Mouse (Mus musculus) frontal cortex, postnatal 14 days (tissue): Measurements from ENCODE around the gene Map3k12.

Experiments
- DNase-seq, 2 experiments: peaks; one replicate each; pipeline ENCODE4 v3.0.0; 2022; ENCODE audit warnings: low spot score in 2 of 2

Gene Map3k12

DNA sequence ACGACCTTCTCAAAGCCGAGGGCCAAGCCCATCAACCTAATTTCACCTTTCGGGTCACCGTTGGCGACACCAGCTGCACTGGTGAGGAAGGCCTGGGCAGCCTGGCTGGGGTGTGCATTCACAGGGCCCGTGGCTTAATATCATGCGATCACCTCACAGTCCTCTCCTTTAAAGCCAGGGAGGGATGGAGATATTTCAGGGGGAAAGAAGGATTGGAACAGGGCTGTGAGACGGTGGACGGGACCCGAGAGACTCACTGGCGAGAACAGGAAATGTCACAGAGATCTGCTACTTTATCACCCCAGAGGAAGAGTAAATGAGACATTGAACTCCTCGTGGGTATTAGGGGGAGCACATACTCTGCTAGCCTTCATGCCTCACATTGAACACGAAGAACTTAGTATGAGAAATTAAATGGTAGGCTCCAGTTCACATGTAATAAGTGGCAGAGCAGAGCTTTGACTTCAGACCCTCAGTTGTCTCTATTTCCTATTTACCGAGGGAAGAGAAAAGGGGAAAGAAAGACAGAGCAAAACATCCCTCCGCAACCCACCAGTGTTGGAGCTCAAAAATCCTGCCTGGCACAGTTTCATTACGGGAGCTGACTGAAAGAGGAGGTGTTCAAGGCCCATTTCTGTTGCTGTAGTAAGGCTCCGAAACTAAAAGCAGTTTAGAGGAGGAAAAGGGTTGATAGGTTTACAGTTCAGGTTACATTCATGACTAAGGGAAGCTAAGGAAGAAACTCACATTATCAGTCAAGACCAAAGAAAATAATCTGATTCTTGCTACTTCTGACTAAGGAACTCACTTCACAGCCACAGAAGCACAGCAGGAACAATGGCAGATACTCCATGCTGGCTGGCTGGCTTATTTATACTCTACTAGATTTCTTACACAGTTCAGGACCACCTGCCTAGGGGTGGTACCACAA lies 2.6 kb upstream of the Map3k12 start:
- DNase-seq: no peak

DNA sequence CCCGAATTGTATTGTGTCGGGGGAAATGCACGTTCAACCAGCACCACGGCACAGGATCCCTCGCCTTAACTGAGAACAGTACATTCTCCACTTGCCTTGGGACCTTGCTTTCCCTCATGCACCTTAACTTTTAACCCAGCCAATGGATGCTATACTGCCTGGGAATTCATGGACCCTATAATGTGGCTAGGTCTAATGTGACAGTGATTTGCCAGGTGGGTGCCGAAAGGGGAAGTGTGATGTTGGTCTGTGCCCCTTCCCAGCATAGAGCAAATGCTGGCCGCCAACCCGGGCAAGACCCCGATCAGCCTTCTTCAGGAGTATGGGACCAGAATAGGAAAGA lies 2.0 kb upstream of the Map3k12 start:
- DNase-seq: no peak

DNA sequence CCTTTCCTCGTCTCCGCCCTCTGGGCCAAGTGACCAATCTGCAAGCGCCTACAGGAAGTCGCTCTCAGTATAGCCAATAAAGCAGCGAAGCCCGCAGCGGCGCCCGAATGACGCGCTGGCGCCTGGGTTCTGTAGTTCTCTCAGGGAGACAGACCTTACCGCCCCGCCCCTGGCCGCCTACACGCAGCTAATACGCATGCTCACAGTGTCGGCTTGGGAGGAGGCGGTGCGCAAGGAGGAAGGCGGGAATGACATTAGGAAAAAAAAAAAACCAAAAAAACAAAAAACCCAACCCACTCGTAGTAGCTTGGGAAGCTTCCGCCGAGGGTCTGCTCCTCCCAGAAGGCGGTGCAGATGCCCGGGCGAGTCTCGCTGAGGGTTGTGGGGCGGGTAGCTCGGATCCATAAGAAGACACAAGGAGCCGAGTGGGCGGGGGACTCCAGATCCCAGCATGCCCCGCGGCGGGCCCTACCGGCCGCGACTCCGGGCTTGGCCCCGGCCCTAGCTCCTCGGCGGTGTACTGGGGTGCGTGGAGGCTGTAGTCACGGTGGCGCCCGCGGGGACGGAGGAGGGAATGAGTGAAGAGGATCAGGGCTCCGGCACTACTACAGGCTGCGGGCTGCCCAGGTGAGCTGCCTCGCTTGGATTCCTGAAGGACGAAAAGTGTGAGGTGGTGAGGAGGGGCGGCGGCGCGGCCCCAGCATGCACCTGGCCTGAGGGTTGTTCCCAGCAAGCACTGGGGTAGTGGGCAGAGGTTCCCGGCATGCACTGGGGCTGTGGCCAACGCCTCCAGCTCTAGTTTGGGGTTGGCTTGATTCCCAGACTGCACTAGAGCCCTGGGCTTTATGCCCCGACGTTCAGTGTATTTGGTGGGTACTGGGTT lies 1.4 kb upstream of the Map3k12 start, which contains the start of gene Tarbp2:
Tarbp2 (plus strand) TSS at position 217 of the 883 bp plus-strand sequence.
- peak; percentile 100 for DNase-seq

DNA sequence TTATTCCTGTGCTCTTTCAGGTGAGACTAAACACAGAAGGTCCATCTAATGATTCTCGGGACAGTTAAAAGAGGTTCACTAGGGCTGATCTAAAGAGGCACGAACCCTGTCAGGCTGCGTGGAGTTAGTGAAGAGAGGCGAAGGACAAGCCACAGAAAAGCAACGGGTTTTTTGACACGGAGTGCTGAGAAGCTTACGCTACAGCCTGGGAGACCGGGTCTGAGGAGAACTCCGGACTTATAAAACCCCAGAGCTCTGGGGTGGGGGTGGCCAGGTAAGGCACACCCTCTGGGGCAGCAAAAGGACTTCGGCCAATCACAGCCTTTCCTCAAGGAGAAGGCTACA lies 739 bp upstream of the Map3k12 start:
- DNase-seq: no peak

DNA sequence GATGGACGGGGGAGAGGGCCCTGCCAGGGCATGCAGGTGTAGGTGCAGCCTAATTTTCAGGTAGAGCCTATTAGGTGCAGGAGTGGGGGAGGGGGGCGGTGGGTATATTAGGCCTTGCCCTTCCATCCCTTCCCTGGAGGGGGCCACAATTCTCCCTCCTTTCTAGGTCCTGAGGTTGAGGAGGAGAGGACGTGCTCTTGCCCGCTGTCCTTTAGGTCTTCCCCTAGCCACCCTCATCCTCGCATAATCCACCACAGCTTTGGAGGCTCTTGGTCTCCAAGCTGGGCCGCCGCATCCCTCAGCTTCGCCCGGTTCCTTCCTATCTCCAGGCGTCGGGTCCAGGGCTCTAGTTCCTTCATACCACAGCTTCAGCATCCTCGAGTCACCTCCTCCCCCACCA lies 571 bp downstream of the Map3k12 start:
- no peak for DNase-seq

DNA sequence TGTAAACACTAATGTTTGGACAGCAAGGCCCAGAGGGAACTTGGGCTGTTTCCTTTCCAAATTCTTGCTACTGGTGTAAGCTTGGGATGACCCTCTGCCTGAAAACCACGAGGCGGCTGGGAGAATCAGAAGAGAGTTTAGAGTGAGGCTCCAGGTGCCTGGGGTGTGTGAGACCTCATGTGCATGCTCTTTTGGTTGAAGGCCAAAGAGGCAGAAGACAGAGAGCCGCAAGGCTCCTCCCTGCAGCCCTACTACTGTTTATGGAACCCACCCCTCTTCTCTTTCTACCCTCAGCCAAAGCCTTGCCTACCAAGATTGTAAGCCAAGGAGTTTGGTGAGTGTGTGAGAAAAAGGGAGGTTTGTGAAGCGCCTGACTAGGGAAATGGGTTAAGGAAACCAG lies 1.1 kb downstream of the Map3k12 start:
- no peak for DNase-seq

DNA sequence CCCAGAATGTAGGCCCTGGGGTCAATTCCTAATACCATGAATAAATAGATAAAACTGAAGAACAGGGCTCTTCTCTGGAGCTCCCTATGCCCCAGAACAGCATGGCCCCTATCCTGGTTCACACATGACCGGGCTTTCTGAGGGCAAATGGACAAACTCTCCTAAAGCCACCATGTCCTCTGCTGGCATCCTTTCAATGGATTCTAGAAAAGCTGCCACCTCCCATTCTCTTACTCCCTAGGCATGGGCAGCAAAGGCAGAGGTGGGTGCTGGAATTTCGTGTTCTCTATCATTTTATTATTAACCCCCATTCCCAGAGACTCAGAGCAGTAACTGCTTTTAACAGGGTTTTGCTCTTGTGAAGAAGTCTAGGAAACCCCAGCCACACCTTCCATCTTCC lies 1.6 kb downstream of the Map3k12 start:
- DNase-seq: no peak

DNA sequence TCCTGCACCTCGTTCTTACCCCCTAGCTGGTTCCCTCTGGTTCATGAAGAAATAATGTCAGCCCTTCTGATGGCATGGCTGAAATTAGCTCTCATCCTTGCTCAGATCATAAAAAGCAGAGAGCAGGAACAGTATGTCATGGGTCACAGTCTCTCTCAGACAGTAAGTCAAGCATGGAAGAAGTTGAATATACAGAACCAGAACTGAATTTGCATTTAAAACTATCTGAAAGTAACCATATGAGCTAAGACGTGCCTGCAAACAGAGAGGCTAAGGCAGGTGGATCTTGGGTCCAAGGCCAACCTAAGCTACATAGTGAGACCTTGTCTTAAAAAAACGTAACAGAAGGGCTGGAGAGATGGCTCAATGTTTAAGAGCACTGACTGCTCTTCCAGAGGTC lies 3.9 kb downstream of the Map3k12 start:
- no peak for DNase-seq

DNA sequence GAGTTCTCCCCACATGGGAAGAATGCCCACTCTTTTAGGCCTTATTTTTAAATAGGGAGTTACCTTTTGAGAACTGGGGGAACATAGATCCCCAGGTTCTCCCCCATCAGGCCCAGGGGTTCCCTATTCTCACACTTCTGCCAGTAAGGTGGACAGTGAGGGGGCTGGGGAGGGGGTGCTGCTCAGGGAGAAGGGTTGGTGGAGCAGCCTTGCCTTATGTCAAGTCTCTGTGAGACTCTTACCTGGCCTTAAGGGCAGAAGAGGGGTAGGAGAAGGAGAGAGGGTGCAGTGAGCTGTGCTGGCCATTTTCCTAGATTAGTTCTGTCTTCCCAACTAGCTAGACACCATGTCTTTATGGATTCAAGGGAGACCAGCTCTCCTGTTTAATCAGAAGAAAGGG lies 4.4 kb downstream of the Map3k12 start:
- DNase-seq: no peak

DNA sequence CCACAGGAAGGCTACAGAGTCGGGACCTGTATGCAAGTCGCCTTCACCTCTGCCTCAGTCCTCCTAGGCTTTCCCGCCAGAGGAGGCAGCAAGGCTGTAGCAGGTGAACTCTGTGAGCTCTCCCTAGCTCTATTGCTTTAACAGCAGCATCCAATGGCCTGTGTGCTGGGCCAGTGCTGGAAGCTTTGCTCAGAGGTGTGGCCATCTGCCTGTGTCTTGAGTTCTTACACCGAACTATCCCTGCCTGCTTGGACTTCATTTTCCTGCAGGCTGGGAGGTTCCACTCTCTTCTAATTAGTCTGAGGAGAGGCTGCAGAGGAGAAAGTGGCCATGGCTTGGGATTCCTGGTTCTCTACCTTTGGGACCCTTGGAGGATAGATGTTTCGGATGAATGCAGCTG lies 4.9 kb downstream of the Map3k12 start:
- no peak for DNase-seq

DNA sequence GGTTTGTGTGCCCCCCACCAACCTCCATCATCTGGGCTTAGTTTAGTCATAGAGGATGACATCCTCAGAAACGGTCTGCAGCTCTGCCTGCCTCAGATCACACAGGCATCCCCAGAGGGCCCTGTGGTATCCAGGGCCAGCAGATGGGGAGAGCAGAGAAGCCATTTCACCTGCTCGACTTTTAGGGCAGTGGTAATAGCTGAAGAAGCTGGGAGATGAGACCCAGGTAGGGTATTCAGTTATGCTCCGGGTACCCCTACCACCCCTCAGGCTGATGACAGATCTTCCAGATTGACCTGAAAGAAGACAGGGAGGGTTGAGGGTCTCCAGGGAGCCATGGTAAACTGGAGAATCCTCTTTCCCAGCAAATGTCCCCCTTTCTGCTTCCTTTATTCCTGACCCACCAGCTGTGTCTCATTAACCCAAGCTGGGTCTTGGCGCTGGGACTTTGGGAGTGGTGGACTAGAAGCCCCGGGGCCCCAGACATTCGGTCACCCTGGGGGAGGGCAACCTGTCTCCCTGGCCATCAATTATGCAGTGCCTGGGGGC lies 5.5 kb downstream of the Map3k12 start:
- DNase-seq: no peak

DNA sequence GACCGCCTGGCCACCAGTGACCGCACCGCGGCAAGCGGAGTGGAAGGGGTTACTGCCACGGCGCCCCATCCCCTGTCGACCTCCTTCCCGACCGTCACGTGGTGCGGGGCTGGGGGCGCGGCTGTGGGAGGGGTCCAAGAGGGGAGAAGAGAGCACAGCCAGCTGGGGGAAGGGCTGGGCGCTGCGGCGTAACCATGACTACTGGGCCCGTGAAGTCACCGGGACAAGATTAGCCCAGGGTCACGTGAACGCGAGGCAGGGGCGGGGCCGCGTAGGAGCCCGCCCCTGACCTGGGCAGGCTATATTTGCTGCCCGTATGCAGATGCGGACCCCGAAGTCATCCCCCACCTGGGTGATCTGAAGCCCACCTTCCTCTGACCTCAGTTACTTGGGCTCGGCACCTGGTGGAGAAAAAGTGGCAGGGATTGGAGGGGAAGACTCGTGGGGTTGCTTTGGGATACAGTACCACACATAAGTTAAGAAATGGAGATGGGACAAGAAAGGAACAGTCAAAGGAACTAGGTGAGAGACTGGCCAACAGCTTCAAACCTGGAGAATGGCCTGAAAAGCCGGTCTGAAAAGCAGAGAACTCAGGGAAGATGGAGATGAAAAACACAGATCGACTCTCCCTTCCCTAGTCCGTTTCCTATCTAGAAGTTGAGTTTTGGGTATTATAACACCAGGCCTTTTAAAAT lies 6.1 kb downstream of the Map3k12 start:
- DNase-seq: peak; percentile 82 to 86

DNA sequence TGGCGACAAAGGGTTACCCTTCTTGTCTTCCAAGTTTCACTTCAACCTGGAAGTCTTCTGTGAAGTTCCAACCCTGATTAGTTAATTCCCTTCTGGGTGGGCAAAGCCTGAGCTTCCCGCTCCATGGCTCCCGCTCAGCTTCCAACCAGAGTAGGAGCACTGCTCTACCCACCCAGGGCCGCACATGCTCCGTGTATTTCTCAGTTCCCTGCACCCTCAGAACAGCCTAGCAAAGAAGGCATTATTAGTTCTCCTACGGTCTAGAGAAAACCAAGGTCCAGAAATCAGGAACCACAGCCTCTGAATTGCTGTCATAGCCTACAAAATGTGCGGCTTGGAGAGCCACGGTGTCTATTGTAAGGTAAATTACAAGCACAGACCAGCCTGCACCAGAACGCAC lies 6.8 kb downstream of the Map3k12 start:
- DNase-seq: peak in 1 of 2 experiments; percentile 48

DNA sequence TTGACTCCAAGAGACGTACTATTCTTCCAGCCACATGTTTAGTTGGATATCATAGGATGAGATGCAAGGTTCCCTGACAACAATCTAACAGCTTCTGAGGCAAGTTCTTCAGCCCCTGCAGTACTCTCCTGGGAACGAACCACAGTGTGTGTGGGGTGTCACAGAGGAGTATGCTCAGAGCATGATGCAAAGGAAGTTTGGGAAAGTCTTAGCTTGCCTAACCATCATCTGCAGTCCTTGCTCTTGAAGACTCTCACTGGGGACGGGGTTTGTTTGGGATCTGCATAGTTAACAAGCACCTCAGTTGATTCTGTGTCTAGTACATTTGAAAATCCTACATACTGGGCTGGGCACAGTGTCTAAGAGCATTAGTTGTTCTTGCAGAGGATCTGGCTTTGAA lies 8.5 kb downstream of the Map3k12 start:
- DNase-seq: no peak

DNA sequence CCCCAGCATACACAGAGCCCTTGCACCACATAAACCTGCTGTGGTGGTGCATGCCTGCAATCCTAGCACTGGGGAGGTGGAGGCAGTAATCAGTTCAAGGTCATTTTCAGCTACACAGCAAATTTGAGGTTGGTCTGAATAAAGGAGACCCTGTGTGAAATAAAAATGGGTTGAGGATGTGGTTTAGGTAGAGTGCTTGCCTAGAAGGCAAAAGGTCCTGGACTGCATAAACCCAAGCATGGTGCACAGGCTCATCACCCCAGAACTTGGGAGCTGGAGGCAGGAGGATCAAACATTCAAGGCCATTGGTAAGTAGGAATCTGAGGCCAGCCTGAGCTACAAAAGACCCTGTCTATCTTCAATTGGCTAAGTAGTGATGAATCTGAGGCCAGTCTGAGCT lies 9.3 kb downstream of the Map3k12 start:
- DNase-seq: no peak

DNA sequence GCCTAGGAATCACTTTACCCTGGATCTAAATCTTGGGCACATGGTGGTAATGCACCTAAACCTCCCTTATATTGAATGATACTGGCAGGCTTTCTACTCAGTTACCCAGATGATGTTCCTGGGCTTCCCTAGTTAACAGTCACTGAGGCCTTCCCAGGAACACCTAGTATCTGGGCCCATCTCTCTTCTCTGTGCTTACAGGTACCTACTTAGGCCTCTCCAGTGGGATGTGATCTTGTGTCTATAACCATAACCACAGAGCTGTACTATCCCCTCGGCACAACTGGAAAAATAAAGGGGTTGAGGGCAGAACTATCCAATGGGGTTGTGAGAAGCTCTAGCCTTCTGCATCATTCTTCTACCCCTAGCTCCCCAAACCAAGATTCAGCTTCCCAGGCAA lies 10.0 kb downstream of the Map3k12 start:
- no peak for DNase-seq

DNA sequence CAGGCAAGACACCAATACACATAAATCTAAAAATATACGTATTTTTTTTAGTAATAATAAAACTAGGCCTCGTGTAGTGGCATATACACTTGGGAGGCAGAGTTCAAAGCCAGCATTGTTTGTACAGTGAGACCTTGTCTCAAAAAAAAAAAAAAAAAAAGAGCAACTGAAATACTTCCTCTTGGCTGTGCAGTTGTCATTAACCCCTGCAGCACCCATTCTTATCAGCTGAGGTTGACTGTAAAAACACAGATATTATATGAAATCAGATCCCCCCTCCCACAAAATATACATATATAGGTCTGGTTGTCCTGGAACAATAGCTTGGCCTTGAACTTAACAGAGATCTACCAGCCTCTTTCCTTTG lies 10.4 kb downstream of the Map3k12 start:
- DNase-seq: no peak

DNA sequence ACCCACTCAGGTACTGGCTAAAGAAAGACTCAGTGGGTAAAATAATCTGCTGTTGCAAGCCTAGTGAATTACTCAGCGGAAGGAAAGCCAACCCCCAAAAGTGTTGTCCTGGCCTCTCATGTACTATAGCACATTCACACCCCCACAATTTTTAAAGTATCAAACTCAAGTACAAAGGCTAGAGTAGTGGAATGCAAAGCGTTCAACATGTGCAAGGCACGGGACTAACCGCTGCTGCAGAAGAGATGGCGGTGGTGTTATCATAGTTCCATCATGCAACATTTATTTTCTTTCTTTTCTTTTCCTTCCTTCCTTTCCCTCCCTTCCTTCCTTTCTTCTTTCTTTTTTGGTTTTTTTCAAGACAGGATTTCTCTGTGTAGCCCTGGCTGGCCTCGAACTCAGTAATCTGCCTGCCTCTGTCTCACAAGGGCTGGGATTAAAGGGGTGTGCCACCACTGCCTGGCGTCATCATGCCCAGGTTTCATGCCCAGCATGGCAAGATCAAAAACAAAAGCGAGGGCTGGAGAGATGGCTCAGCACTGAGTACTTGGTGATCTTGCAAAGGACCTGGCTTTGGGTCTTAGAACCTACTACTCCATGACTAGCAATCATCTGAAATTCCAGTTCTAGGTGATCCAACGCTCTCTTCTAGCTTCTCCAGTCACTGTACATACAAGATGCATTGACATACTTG lies 10.9 kb downstream of the Map3k12 start:
- DNase-seq: no peak

DNA sequence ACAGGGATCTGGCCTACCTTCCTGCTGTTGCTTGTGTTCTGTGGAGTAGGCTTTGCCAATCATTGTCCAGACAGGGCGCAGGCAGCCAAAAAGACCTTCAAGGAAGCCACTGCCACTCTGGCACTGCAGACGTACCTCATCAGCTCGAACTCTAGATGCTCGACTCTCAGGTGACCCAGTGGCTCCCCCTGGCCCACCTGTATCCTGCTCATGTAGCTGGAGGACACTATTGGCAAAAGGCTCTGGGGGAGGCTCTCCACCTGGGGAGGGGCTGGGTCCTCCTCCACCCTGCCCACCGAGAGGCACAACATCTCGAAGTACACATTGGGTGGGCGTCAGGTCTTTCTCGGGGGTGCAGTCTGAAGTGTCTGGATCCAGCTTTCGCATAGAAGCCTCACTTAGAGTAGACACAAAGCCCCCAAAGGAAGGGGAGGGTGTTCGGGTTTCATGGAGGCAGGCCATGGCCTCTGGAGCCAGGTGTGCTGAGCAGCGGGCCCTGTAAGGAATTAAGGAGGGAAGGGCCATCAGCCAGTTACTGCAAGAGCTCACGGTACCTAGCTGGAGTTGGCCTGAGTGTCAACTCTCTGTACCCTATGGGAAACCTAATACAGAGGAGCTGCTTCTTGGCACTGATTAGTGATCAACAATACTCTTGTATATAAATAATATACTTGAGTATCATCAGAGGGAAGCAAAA lies 11.6 kb downstream of the Map3k12 start:
- DNase-seq: no peak

DNA sequence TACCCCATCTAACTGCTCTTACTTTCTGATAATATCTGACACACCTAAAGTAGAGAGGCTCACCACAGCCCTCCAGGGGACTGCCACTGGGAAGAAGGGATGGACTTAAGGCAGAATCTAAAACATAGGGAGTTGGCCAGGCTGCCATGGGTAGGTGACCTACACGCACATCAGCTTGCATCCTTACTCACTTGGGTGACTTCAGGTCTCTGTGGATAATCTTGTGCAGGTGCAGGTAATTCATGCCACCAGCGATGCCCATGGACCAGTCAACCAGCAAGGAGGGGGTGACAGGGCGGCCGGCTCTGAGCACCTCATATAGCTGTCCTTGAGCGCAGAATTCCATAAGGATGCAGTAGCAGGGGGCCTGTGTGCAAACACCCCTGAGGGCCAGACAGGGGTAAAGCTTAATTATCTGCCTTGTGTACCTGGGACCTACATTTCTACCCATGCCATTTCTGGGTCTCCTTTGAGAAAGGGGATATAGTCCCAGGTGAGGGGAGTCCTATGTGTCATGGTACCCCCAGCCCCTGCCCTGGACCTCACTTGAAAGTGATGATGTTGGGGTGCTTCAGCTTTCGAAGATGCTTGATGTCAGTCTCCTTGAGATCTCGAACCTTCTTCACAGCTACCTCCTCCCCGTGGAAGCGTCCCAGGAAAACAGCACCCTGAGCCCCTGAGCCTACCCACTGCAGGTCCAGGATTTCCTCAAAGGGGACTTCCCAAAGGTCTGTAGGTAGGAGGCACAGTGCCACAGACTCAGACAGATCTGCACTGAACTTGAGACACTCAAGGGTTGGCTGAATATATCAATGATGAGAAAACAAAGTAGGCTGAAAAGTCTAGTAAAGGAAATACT lies 12.7 kb downstream of the Map3k12 start:
- DNase-seq: no peak
